Mouse (Mus musculus): ENCODE results near the gene Prkacb. TPM values are rescaled to one million over a fixed set of nuclear protein-coding genes. Genes with fewer than 3 reads are reported as not detected.
A peak's percentile ranks its signal among the peaks of the same experiment; 100 is the strongest.

The Prkacb gene
- total RNA-seq (2017) = 91.4 to 161 TPM (median 99.1 TPM) in 3 replicates

DNA sequence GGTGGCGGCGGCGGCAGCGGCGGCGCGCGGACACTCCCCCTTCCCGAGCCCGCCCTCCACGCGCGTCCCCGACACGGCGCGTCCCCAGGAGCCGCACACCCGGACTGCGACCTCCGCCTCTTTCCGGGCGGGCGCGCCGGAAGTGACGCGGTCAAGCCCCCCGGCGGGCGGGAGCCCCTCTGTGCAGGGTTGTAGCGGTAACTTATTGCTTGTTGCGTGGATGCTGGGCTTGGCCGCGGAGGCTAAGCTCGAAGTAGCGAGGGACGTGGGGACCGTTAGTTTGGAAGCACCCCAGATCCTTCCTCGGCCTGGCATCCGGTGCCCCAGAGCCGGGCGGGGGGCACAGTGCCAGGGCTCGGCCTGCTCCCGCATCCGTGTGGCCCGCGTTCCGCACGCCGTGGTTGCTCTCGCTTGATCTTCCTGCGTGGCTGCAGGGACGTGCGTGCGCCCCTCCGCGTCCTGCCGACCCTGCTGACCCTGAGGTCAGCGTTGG is at the start of gene Prkacb:
TSS of gene Prkacb (minus strand) at position 90 of the 493 bp plus-strand sequence.
- ATAC-seq (replicated peaks; ENCODE audit: insufficient number of reproducible peaks, low FRiP score, low TSS enrichment, poor library complexity, severe bottlenecking) = peak; percentile 70

DNA sequence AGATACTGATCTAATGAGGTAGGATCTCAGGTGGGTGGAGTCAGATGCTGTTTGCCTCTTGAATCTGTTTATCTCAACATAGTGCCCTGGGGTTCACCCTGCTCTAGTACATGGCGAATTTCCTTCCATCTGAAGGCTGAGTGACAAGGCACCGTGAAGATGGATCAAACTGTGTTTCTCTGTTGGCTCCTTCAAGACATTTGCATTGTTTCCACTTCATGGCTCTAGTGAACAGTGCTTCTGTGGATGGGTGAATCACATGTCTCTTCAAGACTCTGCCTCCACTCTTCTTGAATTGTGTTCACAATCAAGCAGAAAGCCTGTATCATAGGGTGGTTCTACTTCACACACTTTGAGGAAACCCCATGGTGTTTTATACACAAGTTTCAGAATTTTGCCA is 47.5 kb upstream of the Prkacb start:
- no peak for ATAC-seq (replicated peaks; ENCODE audit: insufficient number of reproducible peaks, low FRiP score, low TSS enrichment, poor library complexity, severe bottlenecking)

DNA sequence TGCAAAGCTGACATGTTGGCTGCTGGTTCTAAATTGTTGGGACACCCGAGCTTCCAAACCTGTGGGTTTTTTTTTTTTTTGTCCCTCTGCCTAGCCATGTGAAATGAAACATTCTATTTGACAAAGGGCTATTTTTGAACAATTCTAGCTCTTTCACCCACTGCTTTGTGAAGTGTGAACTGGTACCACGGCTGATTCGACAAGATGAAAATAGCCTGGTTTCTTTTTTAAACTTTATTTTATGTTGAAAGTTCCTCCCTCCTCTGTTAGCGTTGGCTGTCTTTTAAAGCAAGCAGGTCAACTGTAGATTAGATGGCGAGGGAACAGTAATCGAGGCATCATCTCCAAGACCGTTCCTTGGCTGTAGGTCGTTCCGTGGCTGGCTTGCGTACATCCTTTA is 44.6 kb upstream of the Prkacb start:
- ATAC-seq (replicated peaks; ENCODE audit: insufficient number of reproducible peaks, low FRiP score, low TSS enrichment, poor library complexity, severe bottlenecking) = no peak

DNA sequence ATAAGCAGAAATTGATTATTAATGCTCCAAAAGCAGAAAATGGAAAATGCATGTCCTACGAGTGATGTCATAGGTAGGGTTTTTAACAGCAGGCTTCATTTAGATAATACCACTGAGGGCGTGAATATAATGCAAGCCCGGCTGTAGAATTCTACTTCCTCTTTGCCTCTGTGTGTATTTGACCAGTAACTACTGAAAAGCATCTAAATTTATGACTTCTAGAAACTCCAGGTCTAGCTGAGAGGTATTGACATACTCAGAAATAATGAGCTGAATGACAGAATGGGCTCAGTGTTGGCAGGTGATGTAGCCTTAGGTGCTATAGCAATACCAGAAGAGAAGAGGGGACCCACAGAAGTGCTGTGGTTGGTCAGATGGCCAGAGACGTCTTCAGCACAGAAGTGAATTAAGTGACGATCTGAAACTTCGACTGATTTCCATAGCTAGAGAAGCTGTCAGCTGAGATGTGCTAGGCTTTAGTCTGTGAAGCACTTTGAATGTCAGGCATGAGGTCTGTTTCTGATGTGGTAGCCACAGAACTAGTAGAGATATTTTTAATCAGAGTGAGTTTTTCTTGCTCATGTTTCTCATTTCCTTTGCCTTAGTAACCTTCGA is 41.8 kb upstream of the Prkacb start:
- ATAC-seq (replicated peaks; ENCODE audit: insufficient number of reproducible peaks, low FRiP score, low TSS enrichment, poor library complexity, severe bottlenecking) = no peak

DNA sequence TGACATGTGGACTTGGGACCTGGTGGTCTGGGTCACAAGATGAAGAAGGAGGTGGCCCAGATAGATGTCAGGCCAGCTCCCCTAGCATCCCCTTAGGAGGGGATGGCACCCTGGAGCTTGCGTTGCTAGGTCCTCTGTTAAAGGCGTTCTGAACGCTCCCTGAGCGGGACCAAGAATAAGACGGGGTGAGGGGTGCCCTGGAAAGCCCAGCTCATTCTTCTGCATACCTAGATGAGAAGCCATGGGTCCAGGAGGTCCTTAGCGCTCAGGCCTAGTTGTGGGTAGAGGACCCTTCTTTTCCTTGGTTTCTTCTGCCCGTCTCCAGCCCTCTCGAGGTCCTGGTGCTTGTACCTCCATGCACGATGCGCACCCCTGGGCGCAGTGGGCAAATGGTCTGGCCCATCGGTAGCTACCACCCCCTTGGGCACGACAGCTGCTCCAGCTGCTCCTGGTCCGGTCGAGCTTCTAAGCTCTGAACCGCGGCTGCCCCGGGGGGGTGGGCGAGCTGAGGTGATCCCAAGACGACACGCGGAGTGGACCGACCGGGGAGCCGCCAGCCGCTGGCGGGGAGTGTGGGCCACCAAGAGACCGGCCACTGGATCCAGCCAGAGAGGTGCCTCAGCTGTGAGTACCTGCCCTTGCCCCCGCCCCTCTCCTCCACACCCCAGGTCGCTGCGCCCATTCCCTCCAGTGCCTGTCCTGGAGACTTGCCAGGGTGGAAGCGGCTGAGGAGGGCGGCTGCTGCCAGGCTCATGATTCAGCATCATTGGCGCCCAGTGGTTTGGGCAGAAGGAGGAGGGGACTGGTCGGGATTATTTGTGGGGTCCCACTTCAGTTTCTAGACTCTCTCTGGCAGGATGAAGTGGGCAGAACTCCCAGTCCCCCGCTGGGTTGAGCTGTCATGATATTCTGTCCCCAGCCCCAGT is 39.4 kb upstream of the Prkacb start, which contains the start of gene Ttll7:
TSS of gene Ttll7 (plus strand) at position 402 of the 926 bp plus-strand sequence.
- no peak for ATAC-seq (replicated peaks; ENCODE audit: insufficient number of reproducible peaks, low FRiP score, low TSS enrichment, poor library complexity, severe bottlenecking)

DNA sequence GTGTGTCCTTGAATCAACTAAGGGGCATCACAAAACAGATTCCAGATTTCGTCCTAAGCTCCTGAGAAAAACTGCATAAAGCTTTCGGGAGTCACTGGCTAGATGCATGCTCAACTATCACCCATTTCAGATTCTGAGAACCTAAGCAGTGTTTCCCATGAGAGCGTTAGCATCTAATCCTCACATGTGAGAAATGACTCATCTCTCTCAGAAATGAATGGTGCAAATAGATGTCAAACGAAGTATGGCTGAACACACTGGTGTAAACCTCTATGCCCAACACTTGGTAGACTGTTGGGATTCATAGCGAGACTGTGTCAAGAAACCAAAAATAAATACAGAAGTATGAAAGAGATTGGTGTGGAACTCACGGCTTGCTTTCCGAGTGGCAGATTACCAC is 36.6 kb upstream of the Prkacb start:
- no peak for ATAC-seq (replicated peaks; ENCODE audit: insufficient number of reproducible peaks, low FRiP score, low TSS enrichment, poor library complexity, severe bottlenecking)

DNA sequence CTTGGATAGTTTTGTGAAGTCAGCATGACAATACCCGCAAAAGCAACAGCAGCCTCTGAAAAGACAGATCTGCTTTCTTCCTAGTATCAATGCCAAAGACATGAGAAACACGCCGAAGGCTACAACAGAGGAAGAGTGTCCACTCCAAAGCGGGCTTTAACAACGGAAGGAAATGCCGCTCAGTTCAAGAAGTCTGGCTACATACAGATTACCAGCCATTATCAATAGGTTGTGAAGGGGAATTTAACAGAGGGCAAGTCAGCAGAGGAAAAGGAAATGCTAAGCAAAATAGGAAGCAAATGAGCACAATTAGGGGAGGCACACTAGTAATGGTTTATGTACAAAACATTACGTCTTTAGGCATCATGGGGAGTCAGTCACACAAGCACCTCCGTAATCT is 35.3 kb upstream of the Prkacb start:
- ATAC-seq (replicated peaks; ENCODE audit: insufficient number of reproducible peaks, low FRiP score, low TSS enrichment, poor library complexity, severe bottlenecking) = no peak

DNA sequence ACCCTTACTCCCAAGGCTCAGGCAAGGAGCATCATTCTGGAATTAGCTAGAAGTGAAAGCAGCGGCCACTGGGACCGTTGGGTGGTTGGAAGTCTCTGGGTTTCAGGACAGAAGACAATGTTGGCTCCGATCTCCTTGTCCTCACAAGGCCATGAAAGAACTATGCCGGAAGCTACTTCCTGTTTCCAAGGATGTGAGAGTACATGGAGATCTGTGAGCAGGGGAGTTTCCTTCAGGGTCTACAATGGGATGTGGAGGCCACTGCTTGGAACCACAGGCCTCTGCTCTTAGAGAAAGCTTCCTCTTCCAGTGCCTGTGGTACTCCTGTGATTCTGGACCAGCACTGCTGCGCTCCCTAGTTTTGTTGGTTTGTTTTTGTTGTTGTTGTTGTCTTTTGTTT is 33.4 kb upstream of the Prkacb start:
- no peak for ATAC-seq (replicated peaks; ENCODE audit: insufficient number of reproducible peaks, low FRiP score, low TSS enrichment, poor library complexity, severe bottlenecking)

DNA sequence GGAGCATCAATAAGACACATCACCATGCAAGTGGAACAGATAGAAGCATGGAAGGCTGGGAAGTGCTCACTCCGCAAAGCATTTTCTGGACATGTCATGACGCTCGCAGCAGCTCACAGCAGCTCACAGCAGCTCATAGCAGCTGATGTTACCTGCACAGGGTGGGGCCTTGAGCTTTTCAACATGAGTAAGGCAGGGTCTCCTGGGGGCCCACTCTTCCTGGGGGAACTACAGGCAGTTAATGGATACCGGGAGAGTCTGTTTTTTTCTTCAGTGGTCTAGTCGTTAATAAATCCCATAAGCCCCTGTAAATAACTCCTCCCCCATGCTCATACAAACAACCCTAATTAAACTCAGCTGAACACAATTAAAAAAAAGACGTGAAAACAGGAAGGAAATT is 30.7 kb upstream of the Prkacb start:
- ATAC-seq (replicated peaks; ENCODE audit: insufficient number of reproducible peaks, low FRiP score, low TSS enrichment, poor library complexity, severe bottlenecking) = no peak

DNA sequence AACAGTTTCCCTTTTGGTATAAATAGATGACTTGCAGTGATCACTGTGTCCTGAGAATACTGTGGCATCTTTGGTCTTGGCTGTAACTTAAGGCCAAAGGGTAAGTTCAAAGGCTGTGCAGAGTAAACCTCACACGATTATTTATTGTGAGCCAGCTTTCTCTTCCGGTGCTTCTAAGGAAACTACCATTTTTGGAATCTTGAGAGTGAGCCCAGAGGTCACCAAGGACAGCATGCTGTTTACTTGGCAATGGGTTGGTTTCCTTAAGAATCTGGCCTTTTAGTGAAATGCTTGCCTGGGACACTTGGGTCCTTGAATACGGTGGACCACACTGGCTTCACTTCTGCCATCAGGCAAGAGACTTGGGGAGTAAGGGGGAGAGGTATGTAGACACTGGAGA is 30.0 kb upstream of the Prkacb start:
- no peak for ATAC-seq (replicated peaks; ENCODE audit: insufficient number of reproducible peaks, low FRiP score, low TSS enrichment, poor library complexity, severe bottlenecking)

DNA sequence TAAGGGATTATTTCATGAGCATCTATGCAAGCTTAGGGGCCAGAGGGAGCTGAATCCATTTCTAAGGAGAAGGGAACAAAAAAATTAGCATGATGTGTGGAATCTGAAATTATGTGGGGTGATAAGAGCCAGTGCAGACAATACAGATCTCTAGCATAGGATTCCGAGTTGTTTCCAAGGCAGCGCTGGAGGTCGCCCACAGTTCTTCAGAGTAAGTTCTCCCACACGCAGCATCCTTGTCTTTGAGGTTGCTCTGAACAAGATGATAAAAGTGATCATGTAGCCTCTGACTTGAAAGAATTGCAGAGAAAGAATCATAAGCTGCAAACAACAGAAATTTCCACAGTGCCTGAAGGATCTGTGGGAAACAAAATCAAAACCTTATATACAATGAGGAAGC is 7.9 kb upstream of the Prkacb start:
- no peak for ATAC-seq (replicated peaks; ENCODE audit: insufficient number of reproducible peaks, low FRiP score, low TSS enrichment, poor library complexity, severe bottlenecking)

DNA sequence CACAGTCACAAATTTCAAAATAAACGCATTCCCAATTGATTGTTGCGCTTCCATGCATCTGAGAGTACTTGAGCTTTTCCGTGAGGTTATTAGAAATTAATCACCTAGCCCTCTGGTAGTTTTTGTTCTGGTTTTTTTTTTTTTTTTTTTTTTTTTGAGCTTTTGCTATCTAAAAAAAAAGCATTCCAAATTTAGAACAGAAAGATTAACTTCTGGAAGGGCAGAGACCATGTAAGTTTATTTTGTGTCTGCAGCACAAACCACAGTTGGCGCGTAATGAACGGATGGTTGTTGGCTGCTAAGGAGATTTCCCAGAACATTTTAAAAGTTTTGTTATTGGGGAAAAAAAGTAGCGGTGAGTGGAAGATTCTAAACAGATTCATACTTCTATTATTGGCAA is 834 bp upstream of the Prkacb start:
- no peak for ATAC-seq (replicated peaks; ENCODE audit: insufficient number of reproducible peaks, low FRiP score, low TSS enrichment, poor library complexity, severe bottlenecking)

DNA sequence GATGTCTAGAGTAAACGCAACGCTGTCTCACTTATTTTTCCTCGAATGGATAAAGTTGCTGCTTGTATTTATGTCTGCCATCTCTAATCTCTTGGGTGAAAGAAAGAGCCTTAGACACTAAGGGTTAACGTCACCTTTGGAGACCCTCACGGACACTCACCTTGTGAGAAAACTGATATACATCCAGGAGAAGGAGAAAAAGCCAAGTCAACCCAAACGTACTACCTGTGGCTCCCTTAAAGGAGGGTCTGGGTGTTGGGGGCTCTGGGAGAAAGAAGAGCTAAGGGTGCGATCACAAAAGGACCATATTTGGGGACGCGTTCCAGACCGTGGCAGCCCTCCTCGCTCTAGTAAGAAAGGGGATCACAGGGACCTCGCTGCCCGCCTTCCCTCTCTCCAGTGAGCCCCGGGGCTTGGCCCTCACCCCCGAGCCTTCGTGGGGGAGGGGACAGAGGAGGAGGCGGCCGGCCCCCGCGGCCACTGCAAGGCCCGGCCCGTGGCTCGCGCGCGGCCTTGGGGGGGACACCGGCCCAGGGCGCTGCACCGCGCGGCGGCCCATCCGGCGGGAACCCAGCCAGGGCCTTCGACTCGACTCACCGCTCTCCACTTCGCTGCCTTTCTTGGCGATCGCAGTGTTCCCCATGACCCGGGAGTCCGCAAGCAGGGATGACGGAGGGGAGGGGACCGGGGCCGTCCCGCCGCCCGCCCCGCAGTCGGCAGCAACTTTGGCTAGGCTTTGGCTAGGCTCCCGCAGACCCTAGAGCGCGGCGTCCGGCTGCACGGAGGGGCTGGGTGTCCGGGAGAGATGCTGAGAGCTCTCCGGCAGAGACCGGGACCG is 530 bp downstream of the Prkacb start:
- ATAC-seq (replicated peaks; ENCODE audit: insufficient number of reproducible peaks, low FRiP score, low TSS enrichment, poor library complexity, severe bottlenecking) = 0 out of 2 replicates have a peak, but pooled peaks have one; percentile 16

DNA sequence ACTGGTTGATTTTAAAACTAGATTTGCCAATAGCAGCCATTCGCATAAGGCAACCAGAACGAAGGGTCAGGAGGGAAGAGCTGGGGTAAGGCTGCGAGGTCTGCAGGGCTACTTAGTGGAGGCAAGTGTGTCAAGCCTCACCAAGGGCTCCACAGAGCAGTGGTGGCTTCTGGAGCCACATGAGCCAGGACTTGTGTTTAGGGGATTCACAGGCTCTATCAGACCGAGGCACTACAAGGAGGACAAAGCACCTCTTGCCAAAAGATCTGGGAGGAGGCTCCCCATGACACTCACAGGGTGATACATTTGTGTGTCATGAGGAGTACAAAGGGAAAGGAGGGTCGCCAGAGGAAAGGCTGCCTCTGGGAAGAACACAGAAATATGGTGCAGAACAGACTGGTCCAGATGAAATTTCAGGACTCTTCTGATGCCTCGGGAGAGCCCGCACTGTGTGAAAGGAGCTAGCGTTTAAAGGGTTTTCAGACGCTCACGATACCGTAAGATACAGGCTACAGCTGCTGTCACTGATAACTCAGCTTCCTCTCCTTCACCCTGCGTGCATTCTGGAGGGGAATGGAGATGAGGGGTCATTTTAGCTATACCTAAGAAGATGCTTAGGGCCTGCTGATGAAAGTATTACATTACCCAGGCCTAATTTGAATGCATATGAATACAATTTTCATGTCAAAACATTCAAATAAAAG is 19.1 kb downstream of the Prkacb start:
- ATAC-seq (replicated peaks; ENCODE audit: insufficient number of reproducible peaks, low FRiP score, low TSS enrichment, poor library complexity, severe bottlenecking) = no peak

DNA sequence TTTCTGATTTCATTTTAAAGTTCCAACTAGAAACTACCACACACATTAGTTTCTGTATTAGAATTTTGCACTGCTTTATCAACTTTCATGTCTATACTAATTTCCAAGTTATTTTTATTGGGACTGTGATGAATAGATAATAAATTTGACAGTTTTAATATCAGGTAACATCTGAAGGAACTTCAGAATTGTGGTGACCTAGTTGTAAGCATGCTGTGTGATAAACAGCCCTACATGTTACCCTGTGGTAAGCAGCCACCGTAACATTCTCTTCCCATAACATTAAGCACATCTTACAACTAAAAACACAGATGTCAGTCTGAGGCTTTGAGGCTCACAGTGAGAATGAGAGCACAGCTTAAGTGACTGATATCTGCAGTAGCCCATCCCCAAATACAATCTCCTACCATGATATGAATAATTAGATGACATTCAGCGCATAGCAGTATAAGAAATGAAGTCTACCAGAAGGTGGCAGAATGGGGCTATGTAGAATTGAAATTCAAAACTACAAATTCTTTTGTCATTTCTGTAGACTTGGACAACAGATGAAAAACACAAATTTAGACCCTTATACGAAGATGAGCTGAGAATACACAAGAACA is 20.5 kb downstream of the Prkacb start:
- no peak for ATAC-seq (replicated peaks; ENCODE audit: insufficient number of reproducible peaks, low FRiP score, low TSS enrichment, poor library complexity, severe bottlenecking)

DNA sequence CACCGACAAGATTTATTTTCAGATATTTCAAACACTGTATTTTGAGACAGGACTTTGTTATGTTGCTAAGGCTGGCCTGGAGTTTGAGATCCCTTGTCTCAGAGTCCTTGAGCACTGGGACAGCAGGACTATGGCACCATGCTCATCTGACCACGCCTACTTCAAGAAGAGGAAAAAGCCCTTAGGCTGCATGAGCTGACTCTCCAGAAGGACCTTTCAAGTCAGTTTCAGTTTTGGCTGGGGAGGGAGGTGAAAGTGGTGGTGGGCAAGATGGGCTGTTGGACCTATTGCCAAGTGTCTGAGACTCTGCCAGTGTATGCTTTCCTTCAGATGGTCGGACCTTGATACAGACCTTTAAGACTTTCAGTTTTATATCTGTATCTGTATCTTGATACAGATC is 28.6 kb downstream of the Prkacb start:
- ATAC-seq (replicated peaks; ENCODE audit: insufficient number of reproducible peaks, low FRiP score, low TSS enrichment, poor library complexity, severe bottlenecking) = peak; percentile 49; the same call in 1 of the 2 replicates

DNA sequence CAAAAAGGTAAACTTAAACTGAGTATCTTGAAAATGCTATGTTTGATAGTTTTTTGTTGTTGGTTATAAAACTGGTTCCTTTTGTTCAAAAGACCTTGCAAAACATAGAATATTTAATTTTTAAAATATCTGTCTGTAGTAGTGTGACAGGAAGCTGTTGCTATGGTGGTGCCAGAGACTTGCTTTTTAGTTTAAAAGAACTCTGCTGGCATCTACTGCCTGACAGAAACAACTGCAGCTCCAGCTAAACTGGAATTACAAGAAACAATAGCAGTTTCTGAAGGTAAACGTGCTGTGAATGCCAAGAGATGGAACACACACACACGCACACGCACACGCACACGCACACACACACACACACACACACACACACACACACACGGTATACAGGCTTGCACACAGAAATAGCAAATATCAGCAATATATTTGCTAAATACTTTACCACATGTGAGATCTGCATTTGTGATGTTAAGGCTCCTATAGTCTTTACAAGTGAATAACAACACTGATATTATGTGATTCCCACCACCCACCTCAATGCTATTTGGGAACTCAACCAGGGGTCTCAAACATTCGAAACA is 29.1 kb downstream of the Prkacb start:
- ATAC-seq (replicated peaks; ENCODE audit: insufficient number of reproducible peaks, low FRiP score, low TSS enrichment, poor library complexity, severe bottlenecking) = no peak

DNA sequence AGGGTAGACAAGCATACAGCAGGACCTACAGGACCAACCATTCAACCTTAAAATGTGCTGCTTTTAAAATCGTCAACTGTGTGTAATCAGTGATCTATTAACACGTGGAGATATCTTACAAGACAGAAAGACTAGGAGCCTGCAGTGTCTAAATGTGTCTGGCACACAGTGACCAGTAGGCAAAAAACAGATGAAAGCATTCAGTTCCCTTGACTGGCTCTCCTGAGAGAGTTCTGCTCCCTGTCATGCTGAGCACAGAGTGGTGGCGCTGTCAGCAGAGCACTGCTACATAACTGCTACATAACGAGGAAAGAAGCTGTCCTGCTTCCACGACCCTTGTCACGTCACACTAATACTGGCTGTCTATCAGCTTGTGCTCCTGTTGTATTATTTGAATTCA is 30.2 kb downstream of the Prkacb start:
- no peak for ATAC-seq (replicated peaks; ENCODE audit: insufficient number of reproducible peaks, low FRiP score, low TSS enrichment, poor library complexity, severe bottlenecking)
